Mouse (Mus musculus) right cerebral cortex, adult 2 months (tissue): ENCODE data around the gene Nkx6-1.

Source experiments
- DNase-seq, 2 experiments: peaks; one replicate each; pipeline ENCODE4 v3.0.0; 2021 to 2022; ENCODE audit warnings: low spot score in 2 of 2

Nkx6-1 gene

GRCm38 (mm10) chr5:101659411-101659971 lies 5.3 kb downstream of the Nkx6-1 start:
- no peak for DNase-seq

GRCm38 (mm10) chr5:101658984-101659290 lies 5.9 kb downstream of the Nkx6-1 start:
- no peak for DNase-seq

GRCm38 (mm10) chr5:101658188-101658983 lies 6.4 kb downstream of the Nkx6-1 start:
- DNase-seq, result no peak

- no peak for DNase-seq
Measured at GRCm38 (mm10) chr5:101657698-101658097, 7.1 kb downstream of the Nkx6-1 start.

GRCm38 (mm10) chr5:101656107-101656506 lies 8.7 kb downstream of the Nkx6-1 start:
- DNase-seq, result no peak

- DNase-seq, result no peak
Measured at GRCm38 (mm10) chr5:101655418-101655817, 9.4 kb downstream of the Nkx6-1 start.

GRCm38 (mm10) chr5:101647726-101648686 lies 16.8 kb downstream of the Nkx6-1 start:
- DNase-seq, result no peak

- DNase-seq, result no peak
Measured at GRCm38 (mm10) chr5:101646961-101647575, 17.7 kb downstream of the Nkx6-1 start.

GRCm38 (mm10) chr5:101645071-101645470 lies 19.7 kb downstream of the Nkx6-1 start:
- DNase-seq, result no peak

GRCm38 (mm10) chr5:101638101-101638500 lies 26.7 kb downstream of the Nkx6-1 start:
- no peak for DNase-seq
